Mouse (Mus musculus) heart, postnatal 0 days (tissue): Measurements from ENCODE around the gene Rrnad1. TPM values are rescaled to one million over a fixed set of nuclear protein-coding genes. Genes with fewer than 3 reads are reported as not detected.

Experiments used
- ATAC-seq: fragments of 200-750 bp; cut with Nextera tagmentation; 2 replicates; pipeline ENCODE4 v1.8.0; 2017; ENCODE audit warnings: low read depth, moderate number of reproducible peaks, moderate library complexity; ENCODE audit not compliant: insufficient read depth
- DNase-seq: peaks from one replicate; pipeline ENCODE4 v3.0.0-alpha.2; 2016; ENCODE audit warnings: low spot score
- H3K27ac ChIP-seq: fragments of 300-500 bp; sonication (generic); 2 replicates; pipeline ENCODE4 v1.5.1; 2014; ENCODE audit warnings: low read depth, mild to moderate bottlenecking
- H3K27me3 ChIP-seq: fragments of 300-500 bp; sonication (generic); 2 replicates; pipeline ENCODE4 v1.6.1; 2014; ENCODE audit warnings: low read length, mixed read lengths; ENCODE audit not compliant: control insufficient read depth, insufficient read depth
- H3K36me3 ChIP-seq: fragments of 300-500 bp; sonication (generic); replicated peaks from 2 replicates; pipeline ENCODE4 v1.6.1; 2014; ENCODE audit warnings: low read length, mixed read lengths; ENCODE audit not compliant: control insufficient read depth, insufficient read depth
- H3K4me1 ChIP-seq: fragments of 300-500 bp; sonication (generic); 2 replicates; pipeline ENCODE4 v1.6.1; 2014; ENCODE audit warnings: antibody characterized with exemption; ENCODE audit not compliant: control insufficient read depth, insufficient read depth
- H3K4me2 ChIP-seq: fragments of 300-500 bp; sonication (generic); 2 replicates; pipeline ENCODE4 v1.6.1; 2014; ENCODE audit warnings: low read depth, mild to moderate bottlenecking, low read length, moderate library complexity
- H3K4me3 ChIP-seq: fragments of 300-500 bp; sonication (generic); 2 replicates; pipeline ENCODE4 v1.5.1; 2014; ENCODE audit warnings: low read depth, low read length
- H3K9ac ChIP-seq: fragments of 300-500 bp; sonication (generic); replicated peaks from 2 replicates; pipeline ENCODE4 v1.6.1; 2014; ENCODE audit warnings: low read depth, low read length, mixed read lengths
- H3K9me3 ChIP-seq: fragments of 300-500 bp; sonication (generic); replicated peaks from 2 replicates; pipeline ENCODE4 v1.6.1; 2016; ENCODE audit warnings: low read length; ENCODE audit not compliant: control insufficient read depth
- CTCF ChIP-seq: IDR thresholded peaks from 2 replicates; pipeline ENCODE4 v1.5.1; 2016; ENCODE audit warnings: antibody characterized with exemption, control low read depth, low read depth
- EP300 ChIP-seq: IDR thresholded peaks from 2 replicates; pipeline ENCODE4 v1.6.1; 2016; ENCODE audit warnings: antibody characterized with exemption, low read depth
- WGBS: fragments of 180-500 bp; shearing (Covaris S2); extraction: QIAGEN DNeasy Blood & Tissue Kit; methylation state at CpG from one replicate; pipeline ENCODE4 v1.1.7; 2014; 5-methylcytosine and 5-hydroxymethylcytosine counted together
- polyA plus RNA-seq: library from polyadenylated mRNA; unstranded; fragments of >200 nt; fragmentation: Nextera tagmentation; extraction: Ambion mirVana; gene quantifications from 2 replicates; pipeline ENCODE4 v1.2.1, GENCODE M21; 2015
- total RNA-seq: library from RNA; depleted of rRNA; stranded (reverse); fragments of >200 nt; gene quantifications from 2 replicates; pipeline ENCODE4 v1.2.3, GENCODE M21; 2014; ENCODE audit warnings: low replicate concordance

Gene Rrnad1
- total and polyA plus RNA-seq, 2 experiments from 2014 or later, result 8.0 to 56.8 TPM

- H3K4me2 ChIP-seq, result peak overlapping the region; percentile 55
- no peaks in the 10 kb centered on the region for H3K9me3 ChIP-seq
- 0 out of 2 replicates have a peak overlapping the region, but pooled peaks have one; percentile 32 for H3K9ac ChIP-seq
- peaks cover 60% of the 10 kb centered on the region for H3K27me3 ChIP-seq
- TF ChIP-seq CTCF (no peak), EP300 (no peak)
- H3K4me3 ChIP-seq, result peak overlapping the region; percentile 35
- WGBS, result 4% methylated on average over 5 of the region's 5 CpGs
- DNase-seq (peak; percentile 50), ATAC-seq (peak; percentile 58)
- no peaks in the 10 kb centered on the region for H3K36me3 ChIP-seq
- H3K27ac ChIP-seq, result no peak overlapping the region
- peaks cover 9% of the 10 kb centered on the region for H3K4me1 ChIP-seq
Observed at GRCm38 (mm10) chr3:87952440-87952839, 21.9 kb upstream of the Rrnad1 start.

- Histone ChIP-seq H3K9me3 (no peaks in the 10 kb centered on the region), H3K4me1 (peaks cover 10% of the 10 kb centered on the region), H3K4me3 (peak overlapping the region; percentile 35), H3K27ac (no peak overlapping the region), H3K27me3 (peaks cover 65% of the 10 kb centered on the region), H3K36me3 (no peaks in the 10 kb centered on the region), H3K4me2 (peak overlapping the region; percentile 55), H3K9ac (peak overlapping the region; percentile 32; the same call in 1 of the 2 replicates)
- DNase-seq, result no peak
- TF ChIP-seq CTCF (no peak), EP300 (no peak)
- WGBS, result 13% methylated on average over 12 of the region's 12 CpGs
- no peak for ATAC-seq
Observed at GRCm38 (mm10) chr3:87951946-87952345, 21.4 kb upstream of the Rrnad1 start.

- Histone ChIP-seq H3K27me3 (peaks cover 73% of the 10 kb centered on the region), H3K9ac (no peak overlapping the region), H3K27ac (no peak overlapping the region), H3K36me3 (no peaks in the 10 kb centered on the region), H3K4me2 (no peak overlapping the region), H3K4me1 (peaks cover 10% of the 10 kb centered on the region), H3K9me3 (no peaks in the 10 kb centered on the region), H3K4me3 (no peak overlapping the region)
- no peak for DNase-seq
- TF ChIP-seq CTCF, result no peak
- no peak for TF ChIP-seq EP300
- 28% methylated on average over 13 of the region's 13 CpGs for WGBS
- no peak for ATAC-seq
Observed at GRCm38 (mm10) chr3:87949955-87950515, 19.5 kb upstream of the Rrnad1 start.

- ATAC-seq (no peak), DNase-seq (no peak)
- Histone ChIP-seq H3K9me3 (no peaks in the 10 kb centered on the region), H3K4me2 (no peak overlapping the region), H3K36me3 (no peaks in the 10 kb centered on the region), H3K4me3 (no peak overlapping the region), H3K27me3 (peaks cover 73% of the 10 kb centered on the region), H3K27ac (no peak overlapping the region), H3K9ac (no peak overlapping the region), H3K4me1 (peaks cover 10% of the 10 kb centered on the region)
- no peak for TF ChIP-seq EP300
- no peak for TF ChIP-seq CTCF
- WGBS, result 23% methylated on average over 16 of the region's 16 CpGs
Observed at GRCm38 (mm10) chr3:87949266-87949954, 18.9 kb upstream of the Rrnad1 start.

GRCm38 (mm10) chr3:87948378-87949265 is 18.1 kb upstream of the Rrnad1 start, which contains the start of gene Crabp2:
TSS of gene Crabp2 (plus strand) at chr3:87948666.
- peak within 1 kb of the TSS; percentile 32 for H3K4me3 ChIP-seq
- peaks cover 10% of the 10 kb centered on the region for H3K4me1 ChIP-seq
- no peak for ATAC-seq

More at GRCm38 (mm10) chr3:87948378-87949265, 18.1 kb upstream of the Rrnad1 start, which contains the start of gene Crabp2:
- DNase-seq, result no peak
- Histone ChIP-seq H3K9ac (0 out of 2 replicates have a peak within 1 kb of the TSS, but pooled peaks have one; percentile 35), H3K27ac (no peak within 1 kb of the TSS), H3K36me3 (no peaks in the 10 kb centered on the region), H3K9me3 (no peaks in the 10 kb centered on the region), H3K4me2 (peak within 1 kb of the TSS; percentile 52), H3K27me3 (peaks cover 73% of the 10 kb centered on the region)
- TF ChIP-seq CTCF, result no peak
- no peak for TF ChIP-seq EP300
- WGBS, result 3% methylated on average over 35 of the region's 35 CpGs
